Mouse (Mus musculus) liver, embryonic 16.5 days (tissue): ENCODE data around the gene Tmem243. TPM values are rescaled to one million over a fixed set of nuclear protein-coding genes. Genes with fewer than 3 reads are reported as not detected.

Experiments used
- ATAC-seq: fragments of 200-750 bp; cut with Nextera tagmentation; 2 replicates; pipeline ENCODE4 v1.8.0; 2017; ENCODE audit warnings: low read depth, mild to moderate bottlenecking, moderate number of reproducible peaks, moderate library complexity
- H3K27ac ChIP-seq: fragments of 300-500 bp; sonication (generic); 2 replicates; pipeline ENCODE4 v1.5.1; 2014; ENCODE audit warnings: mild to moderate bottlenecking, low read length
- H3K27me3 ChIP-seq: fragments of 300-500 bp; sonication (generic); 2 replicates; pipeline ENCODE4 v1.6.1; 2014; ENCODE audit warnings: low read depth, low read length, mixed read lengths; ENCODE audit not compliant: control insufficient read depth, insufficient read depth
- H3K36me3 ChIP-seq: fragments of 300-500 bp; sonication (generic); 2 replicates; pipeline ENCODE4 v1.6.1; 2014; ENCODE audit warnings: mild to moderate bottlenecking; ENCODE audit not compliant: control insufficient read depth, insufficient read depth
- H3K4me1 ChIP-seq: fragments of 300-500 bp; sonication (generic); 2 replicates; pipeline ENCODE4 v1.6.1; 2014; ENCODE audit warnings: low read depth, low read length, mixed read lengths; ENCODE audit not compliant: control insufficient read depth
- H3K4me2 ChIP-seq: fragments of 300-500 bp; sonication (generic); 2 replicates; pipeline ENCODE4 v1.6.1; 2014; ENCODE audit warnings: low read depth, low read length, mixed read lengths
- H3K4me3 ChIP-seq: fragments of 300-500 bp; sonication (generic); 2 replicates; pipeline ENCODE4 v1.5.1; 2014; ENCODE audit warnings: low read depth, mild to moderate bottlenecking, low read length
- H3K9ac ChIP-seq: fragments of 300-500 bp; sonication (generic); 2 replicates; pipeline ENCODE4 v1.6.1; 2014; ENCODE audit warnings: low read depth, low read length
- H3K9me3 ChIP-seq: fragments of 300-500 bp; sonication (generic); replicated peaks from 2 replicates; pipeline ENCODE4 v1.6.1; 2016; ENCODE audit warnings: low read length; ENCODE audit not compliant: control insufficient read depth
- WGBS: fragments of 180-500 bp; shearing (Covaris S2); extraction: QIAGEN DNeasy Blood & Tissue Kit; methylation state at CpG from one replicate; pipeline ENCODE4 v1.1.7; 2014; ENCODE audit not compliant: insufficient replicate concordance; 5-methylcytosine and 5-hydroxymethylcytosine counted together
- polyA plus RNA-seq: library from polyadenylated mRNA; unstranded; fragments of >200 nt; fragmentation: Nextera tagmentation; extraction: Ambion mirVana; gene quantifications from 2 replicates; pipeline ENCODE4 v1.2.1, GENCODE M21; 2015

The Tmem243 gene
- polyA plus RNA-seq, 1 experiment from 2014 or later = 6.9 TPM

DNA sequence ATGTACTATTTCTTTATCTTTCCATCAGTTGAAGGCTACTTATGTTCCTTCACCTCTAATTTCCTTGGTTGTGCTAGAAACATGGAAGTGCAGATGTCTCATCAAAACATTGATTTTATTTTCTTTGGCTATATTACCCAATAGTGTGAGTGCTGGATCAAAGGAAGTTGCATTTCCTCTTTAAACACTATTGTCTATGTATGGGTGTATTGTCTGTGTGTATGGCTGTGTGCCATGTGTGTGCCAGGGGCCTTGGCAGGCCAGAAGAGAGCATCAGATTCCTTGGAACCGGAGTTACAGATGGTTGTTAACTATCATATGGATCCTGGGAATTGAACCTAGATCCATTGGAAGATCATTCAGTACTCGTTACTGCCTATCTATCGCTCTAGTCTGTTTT is 29.1 kb upstream of the Tmem243 start:
- 70% methylated on average over 3 of the region's 3 CpGs for WGBS
- Histone ChIP-seq H3K36me3 (no peaks in the 10 kb centered on the region), H3K27ac (no peak overlapping the region), H3K9me3 (no peaks in the 10 kb centered on the region), H3K27me3 (no peaks in the 10 kb centered on the region), H3K4me1 (no peaks in the 10 kb centered on the region), H3K4me2 (no peak overlapping the region), H3K9ac (no peak overlapping the region), H3K4me3 (no peak overlapping the region)
- no peak for ATAC-seq

GRCm38 (mm10) chr5:9073177-9073854 is 27.2 kb upstream of the Tmem243 start:
- H3K4me1 ChIP-seq = no peaks in the 10 kb centered on the region
- no peak overlapping the region for H3K9ac ChIP-seq
- H3K36me3 ChIP-seq = no peaks in the 10 kb centered on the region
- no peaks in the 10 kb centered on the region for H3K9me3 ChIP-seq
- no peak overlapping the region for H3K4me2 ChIP-seq
- no peak overlapping the region for H3K4me3 ChIP-seq
- no peaks in the 10 kb centered on the region for H3K27me3 ChIP-seq
- H3K27ac ChIP-seq = no peak overlapping the region
- ATAC-seq = no peak
- 42% methylated on average over 5 of the region's 5 CpGs for WGBS

DNA sequence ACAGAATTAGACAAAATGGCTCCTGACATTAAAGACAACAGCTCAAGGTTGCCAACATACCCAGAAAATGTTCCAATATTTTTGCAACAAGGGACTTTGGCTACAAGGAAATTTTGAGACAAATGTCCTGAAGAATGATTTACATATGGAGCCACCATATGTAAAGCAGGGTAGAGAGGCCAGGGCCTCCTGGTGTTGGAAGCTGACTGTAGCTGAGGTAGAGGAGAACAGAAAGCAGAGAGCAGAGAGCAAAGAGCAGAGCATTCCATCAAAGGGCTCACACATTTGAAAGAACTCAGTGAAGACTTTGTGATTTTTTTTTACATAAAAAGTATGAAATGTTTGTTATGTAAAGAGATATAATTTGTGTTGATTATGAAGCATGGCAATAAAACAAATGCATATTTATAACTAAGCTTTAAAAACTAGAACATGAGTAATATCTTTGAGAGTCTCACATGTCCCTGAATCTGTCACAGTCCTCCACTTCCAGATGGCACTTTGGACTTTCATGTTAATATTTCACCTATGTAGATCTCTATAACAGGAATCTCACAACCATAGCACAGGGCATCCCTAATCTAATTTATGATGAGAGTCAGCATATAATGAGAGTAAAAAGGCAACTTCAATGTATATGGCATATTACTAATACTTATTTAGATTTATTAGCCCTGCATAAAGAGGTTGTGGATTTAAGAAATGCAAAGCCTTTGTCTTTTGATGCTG is 20.5 kb upstream of the Tmem243 start:
- ATAC-seq = no peak

DNA sequence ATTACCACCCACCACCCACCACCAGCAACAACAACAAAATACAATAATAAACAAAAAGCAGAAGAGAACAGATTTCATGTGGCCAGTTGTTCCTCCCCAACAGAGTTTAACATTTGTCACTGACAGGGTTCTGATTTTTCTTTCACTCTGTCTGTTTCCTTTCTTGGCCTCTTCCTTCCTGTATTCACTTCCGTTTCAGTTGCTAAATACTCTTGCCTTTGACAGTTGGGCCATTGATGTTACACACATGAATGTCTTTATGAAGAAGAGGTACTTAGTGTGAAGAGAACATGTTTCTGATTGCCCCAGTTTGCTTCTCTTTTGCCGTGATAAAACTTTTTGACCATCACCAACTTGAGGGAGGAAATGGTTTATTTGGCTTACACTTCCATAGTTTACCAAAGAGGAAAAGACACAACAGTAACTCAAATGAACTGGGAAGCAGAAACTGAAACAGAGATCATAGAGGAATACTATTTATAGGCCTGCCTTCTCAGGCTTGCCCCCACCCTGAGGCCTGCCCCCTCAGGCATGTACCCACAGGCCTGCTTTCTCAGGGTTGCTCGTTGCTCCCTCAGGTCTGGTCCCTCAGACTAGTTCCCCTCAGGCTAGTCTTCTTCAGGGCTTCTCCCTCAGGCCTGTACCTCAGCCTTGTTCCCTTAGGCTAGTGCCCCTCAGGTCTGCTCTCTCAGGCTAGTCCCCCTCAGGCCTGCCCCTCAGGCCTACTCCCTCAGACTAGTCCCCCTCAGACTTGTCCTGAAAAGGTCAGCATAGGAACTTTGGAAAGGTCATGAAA is 13.3 kb upstream of the Tmem243 start:
- H3K27me3 ChIP-seq = no peaks in the 10 kb centered on the region
- H3K4me1 ChIP-seq = no peaks in the 10 kb centered on the region
- H3K27ac ChIP-seq = 0 out of 2 replicates have a peak overlapping the region, but pooled peaks have one; percentile 6
- H3K4me3 ChIP-seq = no peak overlapping the region
- H3K9ac ChIP-seq = no peak overlapping the region
- WGBS = 26% methylated on average over 3 of the region's 3 CpGs
- no peaks in the 10 kb centered on the region for H3K9me3 ChIP-seq
- no peak overlapping the region for H3K4me2 ChIP-seq
- ATAC-seq = peak; percentile 19; the same call in 1 of the 2 replicates
- no peaks in the 10 kb centered on the region for H3K36me3 ChIP-seq

More for the DNA sequence above, 20.5 kb upstream of the Tmem243 start:
- Histone ChIP-seq H3K27ac (no peak overlapping the region), H3K4me3 (no peak overlapping the region), H3K36me3 (no peaks in the 10 kb centered on the region), H3K9ac (no peak overlapping the region), H3K4me1 (no peaks in the 10 kb centered on the region), H3K27me3 (no peaks in the 10 kb centered on the region), H3K9me3 (no peaks in the 10 kb centered on the region), H3K4me2 (no peak overlapping the region)

- Histone ChIP-seq H3K27ac (no peak overlapping the region), H3K4me2 (no peak overlapping the region), H3K9ac (no peak overlapping the region), H3K36me3 (no peaks in the 10 kb centered on the region), H3K4me3 (no peak overlapping the region), H3K9me3 (no peaks in the 10 kb centered on the region), H3K27me3 (no peaks in the 10 kb centered on the region), H3K4me1 (no peaks in the 10 kb centered on the region)
- no peak for ATAC-seq
- WGBS = 66% methylated on average over 6 of the region's 6 CpGs
Observed at GRCm38 (mm10) chr5:9090493-9091106, 9.9 kb upstream of the Tmem243 start.

DNA sequence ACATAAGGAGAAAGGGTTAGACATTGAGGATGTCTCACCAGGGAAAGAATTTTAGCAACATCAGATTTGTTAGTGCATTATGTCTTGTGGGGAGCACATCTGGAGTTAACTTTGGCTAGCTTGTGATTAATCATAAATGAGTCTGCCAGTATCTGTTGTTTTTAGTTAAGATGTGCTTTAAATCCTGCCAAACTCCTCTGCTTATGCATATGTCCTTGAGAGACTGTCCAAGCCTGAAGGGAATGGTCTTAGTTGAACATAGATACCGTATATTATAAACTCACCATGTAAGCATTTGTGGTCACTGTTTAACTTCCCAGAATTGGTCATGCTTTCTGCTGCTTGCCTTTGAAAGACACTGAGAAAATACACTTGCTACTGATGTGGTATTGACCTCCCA is 7.8 kb upstream of the Tmem243 start:
- WGBS = 61% methylated on average over 1 of the region's 1 CpGs

GRCm38 (mm10) chr5:9093490-9093889 is 7.0 kb upstream of the Tmem243 start:
- H3K36me3 ChIP-seq = no peaks in the 10 kb centered on the region
- no peak overlapping the region for H3K27ac ChIP-seq
- no peaks in the 10 kb centered on the region for H3K27me3 ChIP-seq
- no peaks in the 10 kb centered on the region for H3K4me1 ChIP-seq
- no peak overlapping the region for H3K4me3 ChIP-seq
- H3K9me3 ChIP-seq = no peaks in the 10 kb centered on the region
- no peak overlapping the region for H3K4me2 ChIP-seq
- 57% methylated on average over 4 of the region's 4 CpGs for WGBS
- ATAC-seq = no peak
- H3K9ac ChIP-seq = no peak overlapping the region

More for the DNA sequence above, 7.8 kb upstream of the Tmem243 start:
- Histone ChIP-seq H3K36me3 (no peaks in the 10 kb centered on the region), H3K4me3 (no peak overlapping the region), H3K9ac (no peak overlapping the region), H3K27ac (no peak overlapping the region), H3K9me3 (no peaks in the 10 kb centered on the region), H3K27me3 (no peaks in the 10 kb centered on the region), H3K4me1 (no peaks in the 10 kb centered on the region), H3K4me2 (no peak overlapping the region)
- ATAC-seq = no peak

GRCm38 (mm10) chr5:9100849-9101801 is 657 bp downstream of the Tmem243 start:
- H3K27ac ChIP-seq = peak overlapping the region; percentile 45

More at GRCm38 (mm10) chr5:9100849-9101801, 657 bp downstream of the Tmem243 start:
- no peaks in the 10 kb centered on the region for H3K36me3 ChIP-seq
- peaks cover 35% of the 10 kb centered on the region for H3K27me3 ChIP-seq
- ATAC-seq = peak; percentile 73
- peak overlapping the region; percentile 77 for H3K4me3 ChIP-seq
- H3K9me3 ChIP-seq = no peaks in the 10 kb centered on the region
- H3K9ac ChIP-seq = peak overlapping the region; percentile 68
- under 1% methylated on average over 76 of the region's 83 CpGs for WGBS
- H3K4me2 ChIP-seq = peak overlapping the region; percentile 55
- H3K4me1 ChIP-seq = no peaks in the 10 kb centered on the region
